Mouse (Mus musculus) thymus, adult 2 months (tissue): ENCODE measurements around the gene Chpf. TPM values are rescaled to one million over a fixed set of nuclear protein-coding genes. Genes with fewer than 3 reads are reported as not detected.

ENCODE experiments used
- DNase-seq: peaks from one replicate; pipeline ENCODE4 v3.0.0; 2021
- H3K27ac ChIP-seq: fragments of 200-500 bp; 2 replicates; pipeline ENCODE4 v1.5.1; 2012; ENCODE audit warnings: low read length, control low read depth; ENCODE audit not compliant: control insufficient read depth, insufficient read depth
- H3K27me3 ChIP-seq: fragments of 200-500 bp; 2 replicates; pipeline ENCODE4 v1.6.1; 2012; ENCODE audit warnings: mild to moderate bottlenecking, low read length, moderate library complexity, mixed read lengths; ENCODE audit not compliant: control insufficient read depth, insufficient read depth
- H3K36me3 ChIP-seq: fragments of 200-500 bp; 2 replicates; pipeline ENCODE4 v1.6.1; 2012; ENCODE audit warnings: mild to moderate bottlenecking, low read length, moderate library complexity; ENCODE audit not compliant: control insufficient read depth, insufficient read depth
- H3K4me1 ChIP-seq: fragments of 200-500 bp; replicated peaks from 2 replicates; pipeline ENCODE4 v1.6.1; 2012; ENCODE audit warnings: low read length; ENCODE audit not compliant: control insufficient read depth, insufficient read depth
- H3K4me3 ChIP-seq: fragments of 200-500 bp; 2 replicates; pipeline ENCODE4 v1.5.1; 2012; ENCODE audit warnings: mild to moderate bottlenecking, low read length, control low read depth, moderate library complexity; ENCODE audit not compliant: control insufficient read depth, insufficient read depth
- CTCF ChIP-seq: fragments of 200-500 bp; IDR thresholded peaks from 2 replicates; pipeline ENCODE4 v1.5.1; 2012; ENCODE audit warnings: mild to moderate bottlenecking, control low read depth, low read length, moderate library complexity, borderline replicate concordance; ENCODE audit not compliant: control insufficient read depth, poor library complexity, insufficient read depth; ENCODE audit errors: extremely low read depth
- POLR2A ChIP-seq: fragments of 200-500 bp; IDR thresholded peaks from 2 replicates; pipeline ENCODE4 v1.6.1; 2012; ENCODE audit warnings: mild to moderate bottlenecking, low read length, control low read depth, moderate library complexity; ENCODE audit not compliant: control insufficient read depth, poor library complexity, insufficient read depth; ENCODE audit errors: extremely low read depth
- WGBS: fragments of 180-500 bp; shearing (Covaris S2); methylation state at CpG from one replicate; pipeline ENCODE4 v1.1.7; 2018; 5-methylcytosine and 5-hydroxymethylcytosine counted together
- polyA plus RNA-seq: library from polyadenylated mRNA; depleted of rRNA; stranded (reverse); fragments of >200 nt; gene quantifications from 2 replicates; pipeline ENCODE4 v1.2.3, GENCODE M21; 2012

Chpf gene
- polyA plus RNA-seq, 1 experiment: 43.7 TPM

- Histone ChIP-seq H3K27ac (no peak overlapping the region), H3K4me1 (no peaks in the 10 kb centered on the region), H3K36me3 (no peaks in the 10 kb centered on the region), H3K4me3 (no peak overlapping the region), H3K27me3 (peaks cover 7% of the 10 kb centered on the region; the same call in 1 of the 2 replicates)
- DNase-seq: no peak
- TF ChIP-seq POLR2A (no peak), CTCF (no peak)
- WGBS: 81% methylated on average over 7 of the region's 7 CpGs
Observed at GRCm38 (mm10) chr1:75460297-75460696, 18.8 kb downstream of the Chpf start.

GRCm38 (mm10) chr1:75458789-75459684 is 20.1 kb downstream of the Chpf start:
- H3K4me3 ChIP-seq: no peak overlapping the region
- 30% methylated on average over 23 of the region's 23 CpGs for WGBS
- peaks cover 7% of the 10 kb centered on the region; the same call in 1 of the 2 replicates for H3K27me3 ChIP-seq
- no peak overlapping the region for H3K27ac ChIP-seq
- no peaks in the 10 kb centered on the region for H3K36me3 ChIP-seq
- no peak for DNase-seq
- TF ChIP-seq CTCF (no peak), POLR2A (no peak)
- no peaks in the 10 kb centered on the region for H3K4me1 ChIP-seq

- WGBS: 10% methylated on average over 42 of the region's 42 CpGs
- no peaks in the 10 kb centered on the region for H3K4me1 ChIP-seq
- H3K4me3 ChIP-seq: no peak overlapping the region
Observed at GRCm38 (mm10) chr1:75458025-75458788, 20.9 kb downstream of the Chpf start.

GRCm38 (mm10) chr1:75457710-75458024 is 21.4 kb downstream of the Chpf start:
- Histone ChIP-seq H3K27ac (no peak overlapping the region), H3K27me3 (peaks cover 7% of the 10 kb centered on the region; the same call in 1 of the 2 replicates), H3K4me1 (no peaks in the 10 kb centered on the region), H3K36me3 (no peaks in the 10 kb centered on the region), H3K4me3 (no peak overlapping the region)
- TF ChIP-seq POLR2A (no peak), CTCF (no peak)
- 11% methylated on average over 10 of the region's 10 CpGs for WGBS
- DNase-seq: no peak

More at GRCm38 (mm10) chr1:75458025-75458788, 20.9 kb downstream of the Chpf start:
- Histone ChIP-seq H3K27ac (no peak overlapping the region), H3K27me3 (peaks cover 7% of the 10 kb centered on the region; the same call in 1 of the 2 replicates), H3K36me3 (no peaks in the 10 kb centered on the region)
- TF ChIP-seq POLR2A (no peak), CTCF (no peak)
- DNase-seq: no peak

GRCm38 (mm10) chr1:75456746-75457564 is 22.2 kb downstream of the Chpf start:
- no peak for TF ChIP-seq CTCF
- no peak for DNase-seq
- no peak overlapping the region for H3K27ac ChIP-seq
- H3K36me3 ChIP-seq: no peaks in the 10 kb centered on the region
- no peak overlapping the region for H3K4me3 ChIP-seq
- 12% methylated on average over 14 of the region's 14 CpGs for WGBS
- peaks cover 7% of the 10 kb centered on the region; the same call in 1 of the 2 replicates for H3K27me3 ChIP-seq
- no peaks in the 10 kb centered on the region for H3K4me1 ChIP-seq

- DNase-seq: no peak
- H3K4me3 ChIP-seq: no peak overlapping the region
- TF ChIP-seq POLR2A (no peak), CTCF (no peak)
- 35% methylated on average over 5 of the region's 5 CpGs for WGBS
- peaks cover 7% of the 10 kb centered on the region; the same call in 1 of the 2 replicates for H3K27me3 ChIP-seq
- no peaks in the 10 kb centered on the region for H3K4me1 ChIP-seq
- no peak overlapping the region for H3K27ac ChIP-seq
- H3K36me3 ChIP-seq: no peaks in the 10 kb centered on the region
Observed at GRCm38 (mm10) chr1:75455948-75456347, 23.2 kb downstream of the Chpf start.
